Mouse (Mus musculus) CH12.LX (cell line): ENCODE data around the gene Cers6. TPM values are rescaled to one million over a fixed set of nuclear protein-coding genes. Genes with fewer than 3 reads are reported as not detected.

Experiments
- DNase-seq: peaks from one replicate; pipeline ENCODE4 v3.0.0-alpha.2; 2013; ENCODE audit errors: extremely low read depth
- H3K27ac ChIP-seq: 2 replicates; pipeline ENCODE4 v1.5.1; 2012; ENCODE audit warnings: low read depth, mild to moderate bottlenecking, control low read depth, moderate library complexity; ENCODE audit not compliant: insufficient read depth
- H3K27me3 ChIP-seq: replicated peaks from 2 replicates; pipeline ENCODE3; 2012; ENCODE audit warnings: inconsistent platforms
- H3K36me3 ChIP-seq, 2 experiments: replicated peaks in 1 of 2; 2 replicates each; pipeline versions ENCODE3 to v1.6.1; 2012; ENCODE audit warnings: inconsistent platforms in 1 of 2, low read length in 1 of 2, mild to moderate bottlenecking in 1 of 2, mixed read lengths in 1 of 2, moderate library complexity in 1 of 2; ENCODE audit not compliant: control insufficient read depth in 1 of 2, insufficient read depth in 1 of 2
- H3K4me1 ChIP-seq, 2 experiments: 2 replicates each; pipeline ENCODE4 v1.6.1; 2012; ENCODE audit warnings: inconsistent platforms in 1 of 2, moderate library complexity in 1 of 2; ENCODE audit not compliant: insufficient read depth in 2 of 2, control insufficient read depth in 1 of 2
- H3K4me2 ChIP-seq: 2 replicates; pipeline ENCODE4 v1.6.1; 2012; ENCODE audit warnings: low read depth, mild to moderate bottlenecking, control low read depth; ENCODE audit not compliant: poor library complexity, insufficient read depth, severe bottlenecking
- H3K4me3 ChIP-seq, 3 experiments: fragments of 150-350 bp in 1 of 3; sonication (generic) in 1 of 3; replicated peaks in 1 of 3; 2 replicates each; pipeline versions ENCODE3 to v1.5.1; 2011 to 2012; ENCODE audit warnings: low read depth in 2 of 3, low read length in 2 of 3, mild to moderate bottlenecking in 2 of 3, moderate library complexity in 2 of 3, control low read depth in 1 of 3, improper control_type of control experiment in 1 of 3, inconsistent platforms in 1 of 3, mixed read lengths in 1 of 3; ENCODE audit not compliant: poor library complexity in 1 of 3
- H3K79me2 ChIP-seq: replicated peaks from 2 replicates; pipeline ENCODE4 v1.6.1; 2012; ENCODE audit warnings: mild to moderate bottlenecking, moderate library complexity; ENCODE audit not compliant: control insufficient read depth, poor library complexity, insufficient read depth, severe bottlenecking; ENCODE audit errors: extremely low read depth
- H3K9ac ChIP-seq: 2 replicates; pipeline ENCODE4 v1.6.1; 2012; ENCODE audit warnings: low read depth, mild to moderate bottlenecking, control low read depth, moderate library complexity; ENCODE audit not compliant: insufficient read depth
- H3K9me3 ChIP-seq: replicated peaks from 2 replicates; pipeline ENCODE3; 2012; ENCODE audit warnings: low read length, inconsistent platforms, mixed read lengths
- CHD1 ChIP-seq: IDR thresholded peaks from 2 replicates; pipeline ENCODE4 v1.6.1; 2012; ENCODE audit warnings: low read depth, low read length, improper control_type of control experiment, inconsistent platforms
- ELF1 ChIP-seq: IDR thresholded peaks from 2 replicates; pipeline ENCODE4 v1.6.1; 2014; ENCODE audit warnings: low read depth, mild to moderate bottlenecking, inconsistent platforms, low read length, improper control_type of control experiment
- ETS1 ChIP-seq: conservative IDR thresholded peaks from 2 replicates; pipeline ENCODE4 v1.6.1; 2012; ENCODE audit warnings: low read depth, mild to moderate bottlenecking, inconsistent platforms, low read length, improper control_type of control experiment, moderate library complexity
- IRF4 ChIP-seq: IDR thresholded peaks from 2 replicates; pipeline ENCODE4 v1.6.1; 2014; ENCODE audit warnings: low read depth, mild to moderate bottlenecking, inconsistent platforms, low read length, improper control_type of control experiment
- JUND ChIP-seq: conservative IDR thresholded peaks from 2 replicates; pipeline ENCODE4 v1.6.1; 2011; ENCODE audit warnings: low read depth, low read length, improper control_type of control experiment
- KAT2A ChIP-seq: IDR thresholded peaks from 2 replicates; pipeline ENCODE4 v1.6.1; 2012; ENCODE audit warnings: low read length, improper control_type of control experiment, inconsistent platforms; ENCODE audit not compliant: insufficient replicate concordance
- MAX ChIP-seq: IDR thresholded peaks from 2 replicates; pipeline ENCODE4 v1.6.1; 2011; ENCODE audit warnings: low read length, improper control_type of control experiment
- MAZ ChIP-seq: IDR thresholded peaks from 2 replicates; pipeline ENCODE4 v1.6.1; 2012; ENCODE audit warnings: low read depth, mild to moderate bottlenecking, inconsistent platforms, low read length, improper control_type of control experiment, moderate library complexity
- MYC ChIP-seq: IDR thresholded peaks from 2 replicates; pipeline ENCODE4 v1.6.1; 2011; ENCODE audit warnings: low read depth, mild to moderate bottlenecking, improper control_type of control experiment, low read length
- NRF1 ChIP-seq: IDR thresholded peaks from 2 replicates; pipeline ENCODE4 v1.6.1; 2014; ENCODE audit warnings: low read depth, mild to moderate bottlenecking, inconsistent platforms, low read length, improper control_type of control experiment, moderate library complexity
- POLR2A ChIP-seq: IDR thresholded peaks from 2 replicates; pipeline ENCODE4 v1.6.1; 2011; ENCODE audit warnings: low read depth, mild to moderate bottlenecking, improper control_type of control experiment, low read length
- SIN3A ChIP-seq: IDR thresholded peaks from 2 replicates; pipeline ENCODE4 v1.6.1; 2012; ENCODE audit warnings: low read length, improper control_type of control experiment, inconsistent platforms
- TBP ChIP-seq: conservative IDR thresholded peaks from 2 replicates; pipeline ENCODE4 v1.6.1; 2011; ENCODE audit warnings: low read depth, low read length, improper control_type of control experiment
- USF1 ChIP-seq: IDR thresholded peaks from 2 replicates; pipeline ENCODE4 v1.6.1; 2014; ENCODE audit warnings: low read depth, mild to moderate bottlenecking, inconsistent platforms, low read length, improper control_type of control experiment
- ZNF384 ChIP-seq: IDR thresholded peaks from 2 replicates; pipeline ENCODE4 v1.6.1; 2012; ENCODE audit warnings: low read depth, low read length, improper control_type of control experiment, inconsistent platforms
- dilution Hi-C: fragments of 300-500 bp; cut with MboI; formaldehyde crosslinking; loops from 2 replicates; pipeline ENCODE4 v1.14.3; 2020; ENCODE audit warnings: low sequenced_read_pairs; ENCODE audit not compliant: extremely low pct_unique_long_range_greater_than_20kb, extremely low pct_ligation_motif_present
- in situ Hi-C: fragments of 300-500 bp; cut with MboI; formaldehyde crosslinking; loops from 3 replicates; pipeline ENCODE4 v1.14.3; 2019; ENCODE audit warnings: low sequenced_read_pairs, low pct_ligation_motif_present, low pct_unique_long_range_greater_than_20kb, mixed read lengths
- polyA plus RNA-seq: library from polyadenylated mRNA; unstranded; fragments of >175 nt; gene quantifications from 2 replicates; pipeline ENCODE4 v1.2.1, GENCODE M21; 2012; ENCODE audit warnings: low read depth; ENCODE audit not compliant: insufficient read length
- total RNA-seq, 2 experiments: library from RNA; depleted of rRNA; stranded (reverse); fragments of 300-350 nt in 1 of 2; fragments of >200 nt in 1 of 2; gene quantifications; 2 replicates each; pipeline ENCODE4 v1.2.3; 2012 to 2014

Cers6 gene
- total and polyA plus RNA-seq, 3 experiments: not detected

DNA sequence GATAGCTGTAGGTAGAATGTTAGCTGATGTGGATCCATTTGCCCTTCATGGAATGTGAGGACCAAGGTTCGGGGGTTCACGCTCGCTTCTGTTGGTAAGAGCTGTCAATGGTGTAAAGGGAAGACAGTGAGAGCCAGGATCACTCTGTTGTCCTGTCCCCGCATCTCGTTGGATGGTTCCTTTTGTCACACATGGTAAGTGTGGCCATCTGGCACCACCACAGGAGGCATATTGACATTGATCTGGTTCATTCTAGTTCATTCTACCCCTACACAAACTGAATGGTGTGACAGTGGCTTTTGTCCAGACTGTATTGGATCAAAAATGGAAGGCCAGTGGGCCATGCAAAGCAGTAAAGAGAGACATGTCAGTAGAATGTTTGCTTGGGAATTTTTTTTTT lies 142.8 kb downstream of the Cers6 start:
- Histone ChIP-seq H3K4me3 (no peak overlapping the region), H3K27me3 (no peaks in the 10 kb centered on the region), H3K4me1 (no peaks in the 10 kb centered on the region), H3K9ac (no peak overlapping the region), H3K79me2 (no peaks in the 10 kb centered on the region), H3K27ac (no peak overlapping the region), H3K36me3 (no peaks in the 10 kb centered on the region), H3K9me3 (peaks cover 34% of the 10 kb centered on the region), H3K4me2 (no peak overlapping the region)
- in situ Hi-C loops (no loop called here), dilution Hi-C loops (no loop called here)
- DNase-seq: no peak
- TF ChIP-seq NRF1 (no peak), ETS1 (no peak), ZNF384 (no peak), KAT2A (no peak), POLR2A (no peak), SIN3A (no peak), CHD1 (no peak), IRF4 (no peak)

DNA sequence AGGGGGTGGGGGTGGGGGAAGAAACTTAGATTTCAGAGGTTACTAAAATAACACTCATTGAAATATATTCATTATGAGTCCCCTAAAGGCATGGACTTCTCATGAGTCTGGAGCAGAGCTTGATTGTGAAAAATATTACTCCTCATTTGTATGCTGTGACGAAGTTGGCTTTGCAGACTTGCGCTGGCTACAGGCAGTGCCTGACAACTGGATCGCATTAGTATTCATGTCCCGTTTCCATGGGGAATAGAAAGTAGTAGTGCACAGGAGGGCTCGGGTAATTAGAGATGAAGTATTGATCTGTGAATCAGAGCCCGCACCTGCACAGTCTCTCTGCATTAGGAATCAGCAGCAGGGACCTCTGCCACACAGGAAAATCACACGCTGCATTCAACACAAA lies 150.2 kb downstream of the Cers6 start:
- H3K4me1 ChIP-seq: no peaks in the 10 kb centered on the region
- in situ Hi-C loops (no loop called here), dilution Hi-C loops (no loop called here)
- no peaks in the 10 kb centered on the region for H3K27me3 ChIP-seq
- no peak for DNase-seq
- H3K27ac ChIP-seq: no peak overlapping the region
- TF ChIP-seq TBP (no peak), USF1 (no peak), MAX (no peak), MYC (no peak), NRF1 (no peak), MAZ (no peak), KAT2A (no peak), ZNF384 (no peak), POLR2A (no peak), ELF1 (no peak)
- no peaks in the 10 kb centered on the region for H3K79me2 ChIP-seq
- peaks cover 66% of the 10 kb centered on the region for H3K9me3 ChIP-seq
- H3K4me3 ChIP-seq: no peak overlapping the region
- H3K9ac ChIP-seq: no peak overlapping the region
- H3K4me2 ChIP-seq: no peak overlapping the region
- H3K36me3 ChIP-seq: no peaks in the 10 kb centered on the region

DNA sequence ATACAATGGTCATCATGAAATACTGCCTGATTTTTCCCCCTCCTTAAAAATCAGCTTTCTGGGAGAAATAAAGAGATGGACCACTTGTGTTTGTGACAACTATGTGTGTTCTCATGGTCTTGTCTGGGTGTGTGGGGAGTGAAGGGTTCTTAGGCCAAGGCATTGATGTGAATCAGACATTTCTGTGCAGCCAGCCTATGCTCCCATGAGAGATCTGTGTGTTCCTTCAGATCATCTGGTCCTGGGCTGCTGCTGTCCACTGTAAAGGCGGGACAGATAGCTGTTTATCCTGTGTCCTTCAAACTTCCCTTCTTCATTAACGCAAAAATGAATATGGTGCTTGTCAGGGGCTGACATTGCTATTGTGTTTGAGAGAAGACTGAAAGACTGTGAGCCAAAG lies 150.6 kb downstream of the Cers6 start:
- no peak overlapping the region for H3K4me3 ChIP-seq
- DNase-seq: no peak
- dilution Hi-C loops: no loop called here
- H3K4me1 ChIP-seq: no peaks in the 10 kb centered on the region
- peaks cover 66% of the 10 kb centered on the region for H3K9me3 ChIP-seq
- no peak overlapping the region for H3K27ac ChIP-seq
- H3K79me2 ChIP-seq: no peaks in the 10 kb centered on the region
- H3K27me3 ChIP-seq: no peaks in the 10 kb centered on the region
- TF ChIP-seq JUND: no peak
- in situ Hi-C loops: no loop called here
- H3K36me3 ChIP-seq: no peaks in the 10 kb centered on the region
- no peak overlapping the region for H3K4me2 ChIP-seq
- H3K9ac ChIP-seq: no peak overlapping the region
